Mouse (Mus musculus): ENCODE measurements around the gene Dglucy.

GRCm38 (mm10) chr12:100945948-100946347, 167.1 kb downstream of the Dglucy start:
- TF ChIP-seq GATA1 (IDR thresholded peaks at IDR 0.05; ENCODE audit: low read length) (no peak), TAL1 (IDR thresholded peaks at IDR 0.05; ENCODE audit: low read length) (no peak)

All from erythroblast, embryonic 14.5 days (primary cell).